Mouse (Mus musculus) thymus, postnatal 25 days (tissue): ENCODE results near the gene Otub2.
"Not testable (repeated sequence)": the region's sequence is repeated elsewhere in the genome, so short reads cannot be mapped to it uniquely, and the experiment has no call there.

ENCODE experiments used
- DNase-seq: peaks from one replicate; pipeline ENCODE4 v3.0.0; 2022

Gene Otub2

GRCm38 (mm10) chr12:103373530-103374236 lies 14.8 kb upstream of the Otub2 start:
- DNase-seq: no peak

GRCm38 (mm10) chr12:103376124-103376523 lies 12.4 kb upstream of the Otub2 start:
- no peak for DNase-seq

- DNase-seq: no peak
Measured at GRCm38 (mm10) chr12:103376774-103377173, 11.7 kb upstream of the Otub2 start.

DNA sequence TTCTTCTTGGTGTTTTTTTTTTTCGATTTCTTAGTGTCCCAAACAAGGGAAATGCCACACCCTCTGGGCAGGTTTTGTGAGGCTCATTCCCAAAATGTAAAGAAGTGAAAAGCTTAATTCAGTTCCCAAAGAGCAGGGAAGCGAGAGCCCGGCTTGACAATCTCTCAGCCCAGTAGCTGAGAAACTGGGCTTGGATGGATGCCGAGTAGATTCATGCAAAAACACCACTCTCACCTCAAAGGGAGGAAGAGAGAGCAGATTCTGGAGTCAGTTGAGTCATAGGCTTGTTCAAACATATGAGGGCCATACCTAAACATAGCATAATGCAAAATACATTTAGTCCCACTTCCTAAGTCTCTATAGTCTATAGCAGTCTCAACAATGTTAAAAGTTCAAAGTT lies 8.3 kb upstream of the Otub2 start:
- no peak for DNase-seq

GRCm38 (mm10) chr12:103389348-103389727 lies 856 bp downstream of the Otub2 start:
- no peak for DNase-seq

GRCm38 (mm10) chr12:103389982-103390381 lies 1.5 kb downstream of the Otub2 start:
- DNase-seq: no peak

DNA sequence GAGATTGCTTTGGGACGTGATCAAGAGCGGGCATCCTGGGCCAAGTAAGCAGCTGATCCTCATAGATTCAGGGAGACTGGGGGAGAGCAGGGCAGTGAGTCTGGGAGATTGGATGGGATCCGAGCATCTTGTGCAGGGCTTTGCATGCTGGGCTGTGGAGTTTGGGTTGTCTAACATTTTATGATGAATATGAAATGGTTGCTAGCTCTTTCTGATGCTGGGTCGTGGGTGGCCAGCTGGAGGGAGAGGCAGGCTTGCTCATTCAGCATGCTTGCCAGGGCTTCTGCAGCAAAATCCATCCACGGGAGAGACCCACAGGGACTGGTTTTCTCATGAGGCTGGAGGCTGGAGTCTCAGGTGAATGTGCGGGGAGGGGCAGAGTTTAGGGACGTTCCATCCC lies 2.6 kb downstream of the Otub2 start:
- DNase-seq: no peak

- no peak for DNase-seq
Measured at GRCm38 (mm10) chr12:103393528-103393927, 5.0 kb downstream of the Otub2 start.

- DNase-seq: no peak
Measured at GRCm38 (mm10) chr12:103395486-103396275, 7.2 kb downstream of the Otub2 start.

GRCm38 (mm10) chr12:103396751-103397150 lies 8.3 kb downstream of the Otub2 start:
- DNase-seq: no peak

DNA sequence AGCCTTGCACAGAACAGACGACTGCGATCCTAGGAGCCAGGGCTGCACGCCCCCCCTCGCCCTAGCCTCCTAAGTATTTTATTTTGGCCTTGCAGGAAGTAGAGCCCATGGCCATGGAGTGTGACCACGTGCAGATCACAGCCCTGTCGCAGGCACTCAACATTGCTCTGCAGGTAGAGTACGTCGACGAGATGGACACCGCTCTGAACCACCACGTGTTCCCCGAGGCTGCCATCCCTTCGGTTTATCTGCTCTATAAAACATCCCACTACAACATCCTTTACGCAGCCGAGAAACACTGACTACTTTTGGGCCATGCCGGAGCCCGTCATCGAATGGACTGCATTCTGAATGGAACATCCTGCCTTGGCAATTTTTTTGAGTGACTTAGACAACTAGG lies 15.6 kb downstream of the Otub2 start:
- no peak for DNase-seq

GRCm38 (mm10) chr12:103407720-103408119 lies 19.2 kb downstream of the Otub2 start, which contains the start of gene 9330161L09Rik:
TSS of gene 9330161L09Rik (minus strand) at chr12:103407820.
- no peak for DNase-seq

DNA sequence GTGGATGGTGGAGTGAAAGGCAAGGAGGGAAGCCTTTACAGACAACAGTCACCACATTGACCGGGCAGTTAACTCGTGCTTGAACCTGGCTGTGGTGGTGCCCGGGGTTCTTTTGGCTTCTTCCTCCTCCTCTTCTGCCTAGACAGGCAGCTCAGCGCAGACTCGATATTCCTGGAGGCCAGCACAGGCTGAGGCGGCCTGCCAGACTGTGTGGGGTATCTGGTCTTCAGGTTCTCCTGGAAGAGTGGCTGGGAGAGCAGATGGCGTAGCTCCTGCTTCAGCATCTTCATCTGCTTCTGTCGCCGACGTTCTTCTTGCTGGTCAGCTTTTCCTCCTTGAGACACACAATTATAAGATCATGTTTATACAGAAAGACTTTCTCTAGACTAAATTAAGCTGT lies 19.7 kb downstream of the Otub2 start:
- no peak for DNase-seq

- DNase-seq: no peak
Measured at GRCm38 (mm10) chr12:103425016-103425728, 36.7 kb downstream of the Otub2 start.

- DNase-seq: peak; percentile 97
Measured at GRCm38 (mm10) chr12:103425729-103426470, 37.4 kb downstream of the Otub2 start, which contains the start of gene Ddx24. TSS of gene Ddx24 (minus strand) at chr12:103425830.

GRCm38 (mm10) chr12:103426710-103427109 lies 38.2 kb downstream of the Otub2 start:
- no peak for DNase-seq

DNA sequence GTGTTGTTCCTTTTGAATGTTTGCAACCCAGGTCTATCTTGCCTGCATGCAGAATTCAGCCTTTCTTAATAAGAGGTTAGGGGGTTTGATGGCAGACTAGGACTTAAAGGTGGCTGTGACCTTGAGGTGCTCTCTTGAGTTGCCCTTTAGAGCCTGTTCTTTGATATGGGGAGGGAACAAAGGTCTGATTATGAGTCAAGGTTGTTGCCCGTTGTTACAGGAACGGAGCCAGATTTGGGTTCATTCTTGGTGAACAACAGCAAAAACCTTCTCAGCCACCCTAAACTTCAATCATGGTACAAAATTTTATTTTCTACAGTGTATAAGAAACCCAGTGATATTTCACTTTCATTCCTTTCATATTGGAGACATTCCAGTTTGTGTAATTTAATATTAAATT lies 44.9 kb downstream of the Otub2 start:
- DNase-seq: no peak

GRCm38 (mm10) chr12:103433986-103434731 lies 45.7 kb downstream of the Otub2 start, which contains the start of gene Ifi27:
TSS of gene Ifi27 (plus strand) at chr12:103434211.
- DNase-seq: peak; percentile 69

DNA sequence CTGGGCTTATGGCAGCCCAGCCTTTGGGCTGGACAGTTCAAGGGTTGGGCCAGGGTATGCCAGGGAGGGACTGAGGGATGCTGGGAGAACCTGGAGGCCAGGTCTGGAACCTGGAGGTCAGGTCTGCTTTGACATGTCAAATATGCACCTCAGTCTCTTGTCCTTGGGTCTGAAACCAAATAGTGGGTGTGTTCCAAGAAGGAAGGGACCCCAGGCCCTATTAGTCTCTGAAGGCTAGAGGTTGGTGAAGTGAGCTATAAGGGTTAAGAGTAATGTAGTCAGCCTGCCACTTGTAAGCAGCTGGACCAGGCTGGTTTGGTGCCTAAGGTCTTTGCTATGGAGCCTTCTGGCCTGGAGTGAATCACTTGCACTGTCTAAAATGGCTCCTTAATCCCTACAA lies 46.4 kb downstream of the Otub2 start:
- no peak for DNase-seq

DNA sequence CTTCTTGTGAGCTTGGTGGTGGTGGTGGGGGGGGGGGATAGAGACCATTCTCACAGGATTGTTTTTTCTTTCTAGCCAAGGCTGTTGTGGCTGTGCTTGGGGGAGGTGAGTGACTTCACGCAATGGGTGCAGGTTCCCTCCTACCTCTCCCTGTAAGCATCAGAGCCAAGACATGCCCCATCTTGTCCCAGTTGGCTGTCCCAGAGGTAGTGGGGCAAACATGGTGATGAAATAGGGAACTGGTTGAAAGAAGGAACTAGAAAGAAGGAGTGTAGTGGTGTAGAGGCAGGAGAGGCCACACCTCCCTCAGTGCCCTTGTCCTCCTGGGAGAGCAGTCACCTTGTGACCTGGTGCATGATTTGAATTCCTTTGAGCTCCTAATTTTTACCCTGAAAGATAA lies 49.1 kb downstream of the Otub2 start:
- no peak for DNase-seq

DNA sequence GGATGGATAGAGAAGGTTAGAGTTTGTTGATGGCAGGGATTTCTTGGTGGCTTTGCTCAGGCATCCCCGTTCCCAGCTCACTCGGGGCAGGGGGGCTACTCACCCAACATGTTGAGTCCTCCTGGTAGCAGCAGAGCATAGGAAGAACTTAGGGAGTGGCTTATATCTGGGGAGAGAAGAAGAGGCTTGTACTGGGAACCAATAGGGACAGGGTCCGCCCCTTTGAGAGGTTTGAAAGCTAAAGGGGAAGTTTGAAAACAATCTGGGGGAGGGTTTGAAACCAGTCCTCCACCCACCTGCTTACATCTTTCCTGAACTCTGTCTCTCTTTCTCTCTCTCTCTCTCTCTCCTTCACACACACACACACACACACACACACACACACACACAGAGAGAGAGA lies 55.0 kb downstream of the Otub2 start, which contains the start of gene Ifi27l2a:
Gene Ifi27l2a, minus strand, starts transcription at position 157 of the 400 bp plus-strand sequence.
- DNase-seq: peak; percentile 38

GRCm38 (mm10) chr12:103444261-103444660 lies 55.8 kb downstream of the Otub2 start:
- DNase-seq: not testable (repeated sequence)
